24 mouse cellular contexts compared by ENCODE assay signal in genomic region chr10:45165851-45166250, GRCm38 (mm10). TPM values are rescaled to one million over a fixed set of nuclear protein-coding genes. Genes with fewer than 3 reads are reported as not detected.
"Had no signal": no experiment of that assay in that cellular context is flagged by ENCODE, and none has a peak within 500 bp of the region (broad histone marks: within the 10 kb centered on the region; RNA-seq: fewer than 3 reads in every experiment).

No protein-coding gene starts in this region.

- H3K4me2 ChIP-seq: forebrain, embryonic 15.5 days; heart, embryonic 12.5 days; hindbrain, embryonic 12.5 days; hindbrain, embryonic 15.5 days; kidney, embryonic 15.5 days; limb, embryonic 13.5 days; limb, embryonic 15.5 days had no signal

- DNase-seq: forebrain, postnatal 0 days; gastrocnemius, postnatal 14 days; gastrocnemius, postnatal 36 days; heart, adult 18-20 months; heart, postnatal 10 days; kidney, adult 11 months; kidney, adult 2 months; kidney, adult 9 months; kidney, postnatal 14 days; kidney, postnatal 36 days; layer of hippocampus, adult 9-11 months; layer of hippocampus, postnatal 36 days; left cerebral cortex, postnatal 4 days had no signal

- H3K36me3 ChIP-seq: forebrain, embryonic 15.5 days; hindbrain, embryonic 12.5 days; hindbrain, embryonic 15.5 days; kidney, embryonic 15.5 days had no signal

- H3K27ac ChIP-seq: forebrain, embryonic 15.5 days; hindbrain, embryonic 12.5 days; hindbrain, embryonic 15.5 days; kidney, embryonic 15.5 days; kidney, postnatal 0 days; limb, embryonic 13.5 days; limb, embryonic 15.5 days had no signal

- H3K4me3 ChIP-seq: forebrain, embryonic 15.5 days; heart, embryonic 12.5 days; hindbrain, embryonic 12.5 days; hindbrain, embryonic 15.5 days; kidney, embryonic 15.5 days; limb, embryonic 13.5 days; limb, embryonic 15.5 days had no signal

- H3K4me1 ChIP-seq: forebrain, embryonic 15.5 days; heart, embryonic 12.5 days; hindbrain, embryonic 12.5 days; hindbrain, embryonic 15.5 days; kidney, embryonic 15.5 days; limb, embryonic 13.5 days; limb, embryonic 15.5 days had no signal

- H3K9me3 ChIP-seq: forebrain, embryonic 15.5 days; heart, embryonic 12.5 days; hindbrain, embryonic 12.5 days; hindbrain, embryonic 15.5 days; kidney, embryonic 15.5 days; limb, embryonic 13.5 days; limb, embryonic 15.5 days had no signal

- H3K9ac ChIP-seq: forebrain, embryonic 15.5 days; forebrain, postnatal 0 days; heart, embryonic 12.5 days; hindbrain, embryonic 12.5 days; hindbrain, embryonic 15.5 days; kidney, embryonic 15.5 days; limb, embryonic 13.5 days; limb, embryonic 15.5 days had no signal

- ATAC-seq: forebrain, embryonic 15.5 days; forebrain, postnatal 0 days; intestine, embryonic 16.5 days had no signal

- H3K27me3 ChIP-seq: forebrain, embryonic 15.5 days; heart, embryonic 12.5 days; hindbrain, embryonic 12.5 days; hindbrain, embryonic 15.5 days; kidney, embryonic 15.5 days; limb, embryonic 13.5 days; limb, embryonic 15.5 days had no signal

RNA-seq across cellular contexts. Expression of gene Popdc3, which starts 12.0 kb away (rescaled TPM):
- total RNA-seq: hematopoietic stem cell, adult 5-6 weeks; liver, adult 2 months had no signal
- polyA plus RNA-seq: liver, adult 2 months had no signal
